Mouse (Mus musculus) T-helper 2 cell (primary cell): Measurements from ENCODE around the gene Sorbs1.

ENCODE experiments used
- in situ Hi-C: fragments of 300-600 bp; cut with MboI, MseI; formaldehyde crosslinking; loops from one replicate; pipeline ENCODE4 v1.15.1; 2025; ENCODE audit warnings: high pct_unique_total_duplicates

The Sorbs1 gene

GRCm38 (mm10) chr19:40514376-40514775 is 797 bp upstream of the Sorbs1 start:
- in situ Hi-C loops = no loop called here

- in situ Hi-C loops = no loop called here
Observed at GRCm38 (mm10) chr19:40512500-40513421, 818 bp downstream of the Sorbs1 start.

- in situ Hi-C loops = no loop called here
Observed at GRCm38 (mm10) chr19:40511679-40512309, 1.8 kb downstream of the Sorbs1 start.

GRCm38 (mm10) chr19:40511100-40511439 is 2.5 kb downstream of the Sorbs1 start:
- in situ Hi-C loops = no loop called here

- in situ Hi-C loops = no loop called here
Observed at GRCm38 (mm10) chr19:40510387-40511099, 3.0 kb downstream of the Sorbs1 start.

- in situ Hi-C loops = loop anchor here (10.0 kb wide), 1 partner anchor 244 kb away; no protein-coding TSS in a partner anchor
Observed at GRCm38 (mm10) chr19:40509274-40509673, 4.3 kb downstream of the Sorbs1 start.

- in situ Hi-C loops = loop anchor here (10.0 kb wide), 1 partner anchor 244 kb away; no protein-coding TSS in a partner anchor
Observed at GRCm38 (mm10) chr19:40508851-40509250, 4.7 kb downstream of the Sorbs1 start.

GRCm38 (mm10) chr19:40506965-40507364 is 6.6 kb downstream of the Sorbs1 start:
- in situ Hi-C loops = loop anchor here (10.0 kb wide), 1 partner anchor 242 kb away; no protein-coding TSS in a partner anchor

- in situ Hi-C loops = loop anchor here (10.0 kb wide), 1 partner anchor 240 kb away; no protein-coding TSS in a partner anchor
Observed at GRCm38 (mm10) chr19:40504336-40504735, 9.2 kb downstream of the Sorbs1 start.

GRCm38 (mm10) chr19:40499940-40500737 is 13.4 kb downstream of the Sorbs1 start:
- in situ Hi-C loops = loop anchor here (10.0 kb wide), 1 partner anchor 235 kb away; no protein-coding TSS in a partner anchor

GRCm38 (mm10) chr19:40499141-40499540 is 14.4 kb downstream of the Sorbs1 start:
- in situ Hi-C loops = no loop called here

- in situ Hi-C loops = no loop called here
Observed at GRCm38 (mm10) chr19:40498162-40498725, 15.3 kb downstream of the Sorbs1 start.

- in situ Hi-C loops = no loop called here
Observed at GRCm38 (mm10) chr19:40496509-40497267, 16.9 kb downstream of the Sorbs1 start.

- in situ Hi-C loops = no loop called here
Observed at GRCm38 (mm10) chr19:40496071-40496470, 17.5 kb downstream of the Sorbs1 start.

GRCm38 (mm10) chr19:40492902-40493301 is 20.7 kb downstream of the Sorbs1 start:
- in situ Hi-C loops = no loop called here

GRCm38 (mm10) chr19:40491442-40491841 is 22.1 kb downstream of the Sorbs1 start:
- in situ Hi-C loops = no loop called here

GRCm38 (mm10) chr19:40490765-40491164 is 22.8 kb downstream of the Sorbs1 start:
- in situ Hi-C loops = no loop called here

- in situ Hi-C loops = no loop called here
Observed at GRCm38 (mm10) chr19:40489633-40490032, 23.9 kb downstream of the Sorbs1 start.

- in situ Hi-C loops = no loop called here
Observed at GRCm38 (mm10) chr19:40488853-40489454, 24.6 kb downstream of the Sorbs1 start.

- in situ Hi-C loops = no loop called here
Observed at GRCm38 (mm10) chr19:40487561-40487960, 26.0 kb downstream of the Sorbs1 start.
